15 mouse cellular contexts compared by ENCODE assay signal in the genomic region with DNA sequence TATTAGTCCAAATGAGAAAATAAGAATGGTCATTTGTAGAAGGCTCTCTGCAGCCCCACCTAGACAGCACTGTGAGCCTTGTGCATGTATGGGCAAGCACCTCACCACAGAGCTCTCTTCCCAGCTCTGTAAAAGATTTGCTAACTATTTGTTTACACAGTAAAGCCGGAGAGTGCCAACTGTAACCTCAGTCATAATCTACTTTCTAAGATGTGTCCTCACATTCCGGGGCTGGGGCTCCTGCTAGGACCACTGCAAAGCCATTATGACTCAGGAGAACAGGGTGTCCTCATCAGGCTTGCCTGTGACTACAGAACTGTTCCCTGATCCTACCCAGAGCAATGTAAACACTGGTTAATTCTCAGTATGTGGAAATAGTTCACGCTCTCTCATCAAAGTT. TPM values are rescaled to one million over a fixed set of nuclear protein-coding genes. Genes with fewer than 3 reads are reported as not detected.
DNase-seq lines count a peak whose midpoint lies in the region; ATAC-seq and TF ChIP-seq lines count a peak whose summit lies in the region.
"Had no signal": no experiment of that assay in that cellular context is flagged by ENCODE, and none has a peak within 500 bp of the region (broad histone marks: within the 10 kb centered on the region; RNA-seq: fewer than 3 reads in every experiment).

No protein-coding gene starts in this region.

- H3K9me3 ChIP-seq in embryonic facial prominence, embryonic 14.5 days (ENCODE audit: control insufficient read depth, low read length): no peaks in the 10 kb centered on the region
- H3K9me3 ChIP-seq in embryonic facial prominence, embryonic 10.5 days: no peaks in the 10 kb centered on the region
- no peaks in the 10 kb centered on the region for H3K9me3 ChIP-seq in lung, postnatal 0 days (ENCODE audit: low read length)
- H3K9me3 ChIP-seq: limb, embryonic 13.5 days; megakaryocyte, embryonic 14.5 days had no signal

- no peak overlapping the region for H3K9ac ChIP-seq in embryonic facial prominence, embryonic 14.5 days (ENCODE audit: low read depth, low read length)
- no peak overlapping the region for H3K9ac ChIP-seq in lung, postnatal 0 days (replicated peaks; ENCODE audit: low read depth)
- H3K9ac ChIP-seq: hindbrain, embryonic 14.5 days; limb, embryonic 13.5 days had no signal

- H3K4me2 ChIP-seq in embryonic facial prominence, embryonic 14.5 days (ENCODE audit: low read depth, low read length): no peak overlapping the region
- H3K4me2 ChIP-seq in lung, postnatal 0 days (replicated peaks; ENCODE audit: low read depth, low read length): no peak overlapping the region
- H3K4me2 ChIP-seq: hindbrain, embryonic 14.5 days; limb, embryonic 13.5 days had no signal

- no peak overlapping the region for H3K4me3 ChIP-seq in embryonic facial prominence, embryonic 14.5 days (ENCODE audit: low read depth, low read length)
- H3K4me3 ChIP-seq in embryonic facial prominence, embryonic 10.5 days: no peak overlapping the region
- no peak overlapping the region for H3K4me3 ChIP-seq in lung, postnatal 0 days (ENCODE audit: low read depth, low read length)
- H3K4me3 ChIP-seq: erythroblast, embryonic 14.5 days; left cerebral cortex, adult 2 months; limb, embryonic 13.5 days; megakaryocyte, embryonic 14.5 days had no signal

- no peak for TF ChIP-seq CTCF in lung, postnatal 0 days (IDR thresholded peaks at IDR 0.05)

- peak; percentile 70 for ATAC-seq in embryonic facial prominence, embryonic 14.5 days (ENCODE audit: low read depth)
- ATAC-seq in lung, postnatal 0 days: peak; percentile 97

- peak; percentile 100 for TF ChIP-seq EP300 in lung, postnatal 0 days (IDR thresholded peaks at IDR 0.05)

- H3K4me1 ChIP-seq in embryonic facial prominence, embryonic 14.5 days (ENCODE audit: control insufficient read depth, insufficient read depth, low read length): no peaks in the 10 kb centered on the region
- H3K4me1 ChIP-seq in embryonic facial prominence, embryonic 10.5 days: peaks cover 7% of the 10 kb centered on the region
- no peaks in the 10 kb centered on the region for H3K4me1 ChIP-seq in lung, postnatal 0 days (ENCODE audit: insufficient read depth, low read depth, low read length)

- peak; percentile 48 for DNase-seq in embryonic facial prominence, embryonic 14.5 days (ENCODE audit: low spot score)
- no peak for DNase-seq in embryonic facial prominence, embryonic 10.5 days (ENCODE audit: low spot score)
- peak; percentile 37 for DNase-seq in 416B (ENCODE audit: low read depth)
- peak; percentile 61 for DNase-seq in kidney, adult 9 months
- peak; percentile 92 for DNase-seq in lung, postnatal 0 days (ENCODE audit: low spot score)
- DNase-seq in thymus, postnatal 0 days (ENCODE audit: low spot score): no peak
- no peak for DNase-seq in adrenal gland, postnatal 10 days
- DNase-seq in cerebellum, adult 8-10 months: no peak
- DNase-seq: cerebellum, adult 9-10 months; heart, adult 11 months had no signal

- H3K27me3 ChIP-seq in embryonic facial prominence, embryonic 14.5 days (replicated peaks; ENCODE audit: control insufficient read depth, insufficient read depth, low read length): no peaks in the 10 kb centered on the region
- no peaks in the 10 kb centered on the region for H3K27me3 ChIP-seq in embryonic facial prominence, embryonic 10.5 days (replicated peaks; ENCODE audit: low read depth, poor library complexity, severe bottlenecking)
- H3K27me3 ChIP-seq in lung, postnatal 0 days (replicated peaks; ENCODE audit: insufficient read depth, low read length): no peaks in the 10 kb centered on the region
- H3K27me3 ChIP-seq: limb, embryonic 13.5 days; megakaryocyte, embryonic 14.5 days had no signal

- WGBS in embryonic facial prominence, embryonic 14.5 days: 51% methylated on average over 3 of the region's 3 CpGs
- WGBS in embryonic facial prominence, embryonic 10.5 days: 69% methylated on average over 3 of the region's 3 CpGs
- 12% methylated on average over 3 of the region's 3 CpGs for WGBS in lung, postnatal 0 days

- no peaks in the 10 kb centered on the region for H3K36me3 ChIP-seq in embryonic facial prominence, embryonic 14.5 days (ENCODE audit: control insufficient read depth, insufficient read depth, low read length)
- H3K36me3 ChIP-seq in embryonic facial prominence, embryonic 10.5 days (replicated peaks): no peaks in the 10 kb centered on the region
- H3K36me3 ChIP-seq in lung, postnatal 0 days (ENCODE audit: insufficient read depth, low read length): no peaks in the 10 kb centered on the region
- H3K36me3 ChIP-seq: limb, embryonic 13.5 days had no signal

- H3K27ac ChIP-seq in embryonic facial prominence, embryonic 14.5 days (replicated peaks; ENCODE audit: low read depth, low read length): no peak overlapping the region
- no peak overlapping the region for H3K27ac ChIP-seq in embryonic facial prominence, embryonic 10.5 days (replicated peaks)
- H3K27ac ChIP-seq in lung, postnatal 0 days (ENCODE audit: low read length): 0 out of 2 replicates have a peak overlapping the region, but pooled peaks have one; percentile 1
- H3K27ac ChIP-seq: hindbrain, embryonic 14.5 days; left cerebral cortex, adult 2 months; limb, embryonic 13.5 days had no signal

RNA-seq across cellular contexts. Expression of gene Gclc, which starts 9.5 kb away (rescaled TPM):
- polyA plus RNA-seq in embryonic facial prominence, embryonic 14.5 days (2014; fragmentation: Nextera tagmentation; extraction: Ambion mirVana): 16.8 and 17.7 TPM in 2 replicates
- polyA plus RNA-seq in embryonic facial prominence, embryonic 10.5 days (2016; fragmentation: Nextera tagmentation; extraction: Ambion mirVana): 14.5 and 17.5 TPM in 2 replicates
- 40.8 and 71.8 TPM in 2 replicates for polyA plus RNA-seq in lung, postnatal 0 days (2015; fragmentation: Nextera tagmentation; extraction: Ambion mirVana)
- polyA plus RNA-seq in thymus, postnatal 0 days (2015; fragmentation: Nextera tagmentation; extraction: Ambion mirVana): 16.4 and 18.5 TPM in 2 replicates
- total RNA-seq in adrenal gland, postnatal 10 days (2021): 10 to 100 TPM; 41.3 to 56.4 TPM

Comparison
In these comparisons a context has a peak if more than half of its experiments do, and no peak if none do; other contexts are left out.
1. DNase-seq: peak in embryonic facial prominence, embryonic 14.5 days (single experiment), 416B (single experiment), kidney, adult 9 months (single experiment) and lung, postnatal 0 days (single experiment); none in embryonic facial prominence, embryonic 10.5 days (single experiment), thymus, postnatal 0 days (single experiment), adrenal gland, postnatal 10 days (single experiment) and cerebellum, adult 8-10 months (single experiment).